Mouse (Mus musculus): ENCODE results near the gene Tnfaip8l2.

DNA sequence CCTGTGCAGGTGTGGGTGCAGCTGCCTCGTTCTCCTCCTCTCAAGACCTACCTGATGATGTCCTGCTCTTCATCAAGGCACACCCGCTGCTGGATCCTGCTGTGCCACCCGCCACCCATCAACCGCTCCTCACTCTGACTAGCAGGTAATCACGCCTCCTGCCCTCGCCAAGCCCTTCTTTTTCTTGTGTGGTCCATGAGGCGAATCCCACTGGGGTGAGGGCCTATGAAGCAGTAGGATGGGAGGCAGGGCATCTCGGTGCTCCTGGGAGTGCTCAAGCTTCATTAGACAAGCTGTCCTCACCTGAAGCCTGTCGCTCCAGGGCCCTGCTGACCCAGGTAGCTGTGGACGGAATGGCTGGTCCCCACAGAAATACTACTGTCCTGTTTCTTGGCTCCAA, 27.8 kb upstream of the Tnfaip8l2 start:
- no peak for TF ChIP-seq CTCF (IDR thresholded peaks at IDR 0.05; ENCODE audit: low read depth)
- no peak for TF ChIP-seq EP300 (IDR thresholded peaks at IDR 0.05; ENCODE audit: low read depth)

Measured in liver, embryonic 14.5 days (tissue).